Mouse (Mus musculus) c-Kit-negative CD71-positive TER-119-positive erythroid progenitor cells, embryonic 14.5 days (primary cell): ENCODE measurements at regions not wholly inside any gene's neighbourhood (a gene's known extent, or its start where the extent isn't known, plus 50 kb on each side); places are given as distances from the start of the nearest gene placed in this dataset.
A peak's percentile ranks its signal among the peaks of the same experiment; 100 is the strongest.

Experiments
- DNase-seq: peaks from one replicate; pipeline ENCODE4 v3.0.0-alpha.2; 2013; ENCODE audit warnings: low read depth, low spot score

DNA sequence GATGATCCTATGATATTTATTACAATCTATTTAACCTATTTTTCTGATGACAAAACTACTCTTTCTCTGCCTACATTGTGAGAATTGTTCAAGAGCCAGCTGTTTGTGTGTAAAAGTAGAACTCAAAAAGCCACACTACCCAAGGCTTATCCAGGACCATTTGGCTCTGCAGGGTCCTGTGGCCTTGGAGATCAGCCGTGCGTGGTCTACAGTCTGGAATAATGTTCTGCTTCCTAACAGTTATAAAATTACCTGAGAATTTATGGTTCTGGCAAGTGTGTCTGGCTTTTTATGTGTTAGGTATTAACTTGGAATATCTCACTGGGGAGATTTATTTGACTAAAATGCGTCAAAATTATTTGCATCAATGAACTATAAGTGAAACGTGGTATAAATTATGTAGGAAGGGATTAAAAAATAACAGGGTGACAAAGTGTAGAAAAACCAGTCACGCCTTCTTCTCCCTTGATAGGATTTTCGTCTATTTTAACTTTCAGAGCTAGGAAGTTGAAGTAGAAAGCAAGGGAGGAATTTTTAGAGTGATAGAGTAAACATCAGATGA, 1789.0 kb upstream of the Gm7489 start:
- DNase-seq = no peak

DNA sequence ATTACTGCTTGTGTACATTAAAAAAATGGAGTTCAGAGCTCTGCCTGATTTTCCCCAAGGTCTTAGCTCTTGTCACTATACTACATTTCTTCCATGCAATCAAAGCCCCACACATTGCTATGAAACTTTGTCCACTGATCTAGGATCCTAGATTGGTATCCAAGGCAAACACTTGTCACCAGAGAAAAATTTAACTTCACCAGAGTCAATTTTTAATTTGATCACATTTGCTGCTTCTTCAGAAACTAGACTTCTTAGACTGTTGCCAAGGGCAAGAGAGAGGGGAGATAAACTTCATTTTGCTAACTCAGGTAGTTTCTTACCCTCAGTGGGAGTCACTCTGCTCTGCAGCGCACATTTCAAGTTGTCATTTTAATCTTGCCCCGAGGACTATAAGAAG, 1775.9 kb upstream of the Gm7489 start:
- no peak for DNase-seq

DNA sequence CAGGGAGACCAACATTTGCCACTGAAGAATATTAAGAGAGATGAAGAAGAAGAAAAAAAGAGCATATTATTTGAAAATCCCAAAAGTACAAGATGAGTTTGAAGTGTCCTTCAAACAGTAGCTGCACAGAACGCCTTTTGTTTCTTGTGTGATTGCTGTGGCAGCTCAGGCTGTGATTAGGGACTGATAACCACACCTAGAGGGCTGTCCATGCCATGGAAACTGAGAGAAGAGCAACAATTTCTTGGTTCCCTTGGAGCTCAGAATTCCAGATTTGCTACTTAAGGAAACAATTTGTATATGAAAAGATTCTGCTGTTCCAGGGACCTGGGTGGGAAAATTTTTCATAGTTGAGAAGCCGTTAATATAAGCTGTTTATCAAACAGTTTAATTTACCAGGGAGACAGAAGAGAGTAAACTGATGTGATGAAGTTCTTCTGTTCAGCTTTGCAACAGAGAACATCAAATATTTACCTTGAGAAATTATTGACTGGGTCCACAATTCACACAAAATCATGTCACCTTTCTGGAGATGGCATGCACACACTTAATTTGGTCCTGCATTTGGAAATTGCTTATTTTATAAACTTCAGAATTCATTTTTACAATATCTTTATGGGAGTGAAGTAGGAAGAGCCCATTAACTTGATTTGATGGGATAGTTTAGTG, 1770.2 kb upstream of the Gm7489 start:
- no peak for DNase-seq

DNA sequence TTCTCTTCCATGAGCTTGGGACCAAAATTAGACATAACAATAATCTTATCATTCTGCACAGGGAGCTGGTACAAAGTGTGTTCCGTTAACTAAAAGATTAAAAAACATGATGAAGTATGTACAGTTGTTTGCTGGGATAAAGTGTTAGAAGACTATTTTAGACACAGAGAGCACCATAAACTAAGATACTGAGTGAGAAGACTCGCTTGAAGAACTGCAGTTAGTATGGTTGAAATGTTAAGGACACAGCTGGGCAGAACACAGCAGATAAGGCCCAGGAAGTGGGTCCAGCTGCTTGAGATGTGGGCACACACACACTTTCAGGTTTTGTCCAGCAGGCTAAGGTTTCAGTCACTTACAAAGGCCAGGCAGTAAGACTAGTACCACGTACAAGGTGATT, 1748.0 kb upstream of the Gm7489 start:
- no peak for DNase-seq

DNA sequence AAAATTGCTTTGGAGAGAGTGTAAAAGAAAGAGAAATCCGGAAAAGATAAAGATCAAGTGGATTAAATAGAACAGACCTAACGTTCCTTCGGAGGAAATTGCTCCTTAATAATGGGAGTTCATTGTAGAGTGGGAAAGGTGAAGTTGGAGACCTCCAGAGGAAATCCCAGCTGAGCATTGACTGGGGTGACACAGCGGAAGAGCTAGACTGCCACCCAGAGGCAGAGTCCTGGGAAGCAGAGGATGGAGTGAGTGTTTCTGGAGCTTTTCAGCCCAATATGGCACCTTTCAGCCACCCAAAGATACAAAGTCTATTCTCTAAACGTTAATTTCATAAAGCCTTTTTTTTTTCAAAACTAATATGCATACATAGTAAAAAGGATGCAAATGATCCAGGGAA, 1731.3 kb upstream of the Gm7489 start:
- no peak for DNase-seq

DNA sequence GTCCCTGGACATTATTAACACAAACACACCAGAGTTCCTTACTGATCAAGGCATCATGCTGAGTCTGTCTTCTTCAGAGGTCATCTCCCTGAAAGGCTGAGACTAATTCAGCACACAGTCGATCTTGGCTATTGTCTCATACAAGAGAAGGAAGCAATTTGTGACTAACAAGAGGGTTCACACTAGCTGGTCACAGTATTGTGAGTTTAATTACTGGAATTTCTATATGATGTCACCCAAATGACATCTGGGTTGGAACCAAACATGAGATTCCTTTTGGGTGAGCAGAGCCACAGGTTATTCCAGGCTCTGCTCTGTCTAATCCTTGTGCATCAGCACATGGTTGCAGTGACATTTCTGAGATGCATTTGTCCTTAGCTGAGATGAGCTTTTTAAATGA, 1728.9 kb upstream of the Gm7489 start:
- DNase-seq = no peak

DNA sequence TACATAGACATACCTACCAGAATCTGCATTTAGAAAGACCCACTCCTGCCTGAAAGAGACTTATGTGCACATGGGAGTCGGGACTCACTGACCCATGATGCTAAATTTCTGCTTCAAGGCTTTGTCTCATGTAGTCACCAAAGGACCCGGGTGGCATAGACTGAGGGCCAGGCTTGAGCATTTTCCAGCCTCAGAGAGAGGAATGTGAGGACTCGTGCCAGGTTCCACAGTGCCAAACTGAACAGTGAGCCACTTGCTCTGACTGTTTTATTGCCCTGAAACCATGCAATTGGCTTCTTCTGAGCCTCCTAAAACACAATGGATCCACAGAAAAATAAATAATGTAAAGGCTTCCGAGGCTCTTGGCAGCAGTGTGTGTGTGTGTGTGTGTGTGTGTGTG, 1727.9 kb upstream of the Gm7489 start:
- no peak for DNase-seq

DNA sequence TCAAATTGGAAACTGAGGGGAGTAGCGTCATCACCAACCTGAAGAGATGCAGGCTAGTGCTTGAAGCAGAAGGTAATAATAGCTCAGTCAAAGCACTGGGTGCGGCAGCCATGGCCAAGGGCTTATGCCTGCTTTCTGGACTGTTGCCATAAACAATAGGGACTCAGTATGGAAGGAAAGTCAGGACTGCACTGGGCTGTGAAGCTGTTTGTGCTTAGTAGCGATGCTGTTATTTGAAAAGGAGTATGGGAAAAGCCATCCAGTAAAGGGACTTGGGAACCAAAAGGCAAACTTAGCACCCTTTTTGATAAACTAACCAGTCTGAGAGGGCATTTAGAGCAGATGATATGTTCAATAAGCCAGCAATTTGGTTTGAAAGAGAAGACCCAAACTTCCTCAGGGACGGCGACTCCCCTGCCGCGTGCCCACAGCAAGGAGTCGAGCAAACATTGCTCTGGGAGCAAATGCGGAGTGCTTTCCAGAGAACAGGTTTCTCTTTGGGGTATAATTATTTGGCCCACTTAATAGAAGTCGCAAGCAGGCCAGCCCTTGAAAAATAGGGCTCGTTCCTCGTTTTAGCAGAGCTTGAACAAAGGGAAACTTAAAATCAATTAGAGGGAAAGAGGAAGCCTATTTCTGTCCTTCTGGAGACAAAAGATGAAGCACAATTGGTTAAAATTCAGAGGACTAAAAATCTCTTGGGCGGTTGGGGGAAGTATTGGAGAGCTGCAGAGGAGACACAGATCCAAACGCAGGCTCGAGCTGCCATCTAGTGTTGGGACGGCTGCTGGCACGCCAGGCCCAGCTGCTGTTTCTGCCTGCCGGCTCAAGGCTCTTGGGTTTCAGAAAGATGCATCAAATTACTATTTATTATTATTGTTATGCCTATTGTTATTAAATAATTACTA, 1724.3 kb upstream of the Gm7489 start:
- no peak for DNase-seq

DNA sequence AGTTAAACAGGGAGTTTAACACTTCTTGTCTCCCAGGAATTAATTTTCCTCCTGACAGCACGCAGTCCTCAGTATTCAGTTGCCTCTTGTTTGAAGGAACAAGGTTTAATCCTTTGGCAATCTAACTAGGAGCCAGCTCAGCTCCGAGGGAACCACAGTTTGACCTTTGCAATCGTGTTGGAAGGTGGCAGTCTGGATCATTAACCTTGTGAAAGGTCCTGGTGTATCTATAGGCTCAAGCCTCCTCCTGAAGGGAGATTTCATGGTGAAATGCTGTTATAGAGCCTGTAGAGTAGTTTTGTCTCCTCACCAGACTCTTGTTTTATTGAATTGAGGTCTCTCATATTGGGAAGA, 1723.6 kb upstream of the Gm7489 start:
- DNase-seq = no peak

DNA sequence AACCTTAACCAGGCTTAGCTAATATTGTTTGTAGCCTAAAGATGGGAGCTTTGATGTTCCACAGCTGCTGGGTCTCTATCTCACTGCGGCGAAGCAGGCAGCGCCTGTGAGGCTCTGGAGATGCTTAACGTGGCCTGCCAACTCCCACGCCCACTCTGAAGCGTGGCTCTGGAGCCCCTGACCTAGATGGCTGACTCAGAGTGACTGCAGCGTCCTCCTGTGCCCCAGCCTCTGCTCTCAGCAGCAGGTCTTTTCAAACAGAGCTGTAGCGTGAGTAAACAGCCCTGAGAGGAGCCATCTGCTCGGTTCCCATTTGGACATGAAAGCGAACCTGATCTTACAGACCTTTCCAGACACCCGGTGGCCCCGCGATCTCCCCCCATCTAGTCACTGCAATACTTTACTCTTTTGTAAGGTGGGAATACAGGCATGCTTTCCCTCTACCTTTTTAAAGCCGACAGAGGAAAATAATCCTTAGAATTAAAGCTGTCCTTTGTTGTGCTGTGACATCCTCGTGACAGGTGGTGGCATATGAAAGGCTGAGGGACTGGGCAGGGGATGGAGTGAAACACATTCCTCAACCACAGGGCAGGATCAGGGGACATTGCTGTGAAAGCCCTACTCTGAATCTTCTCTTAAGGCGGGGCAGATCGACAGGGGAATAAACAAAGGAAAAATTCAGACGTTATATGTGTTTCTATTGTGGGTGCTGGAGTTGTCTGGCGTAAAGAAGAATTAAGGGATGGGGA, 1723.0 kb upstream of the Gm7489 start:
- no peak for DNase-seq

DNA sequence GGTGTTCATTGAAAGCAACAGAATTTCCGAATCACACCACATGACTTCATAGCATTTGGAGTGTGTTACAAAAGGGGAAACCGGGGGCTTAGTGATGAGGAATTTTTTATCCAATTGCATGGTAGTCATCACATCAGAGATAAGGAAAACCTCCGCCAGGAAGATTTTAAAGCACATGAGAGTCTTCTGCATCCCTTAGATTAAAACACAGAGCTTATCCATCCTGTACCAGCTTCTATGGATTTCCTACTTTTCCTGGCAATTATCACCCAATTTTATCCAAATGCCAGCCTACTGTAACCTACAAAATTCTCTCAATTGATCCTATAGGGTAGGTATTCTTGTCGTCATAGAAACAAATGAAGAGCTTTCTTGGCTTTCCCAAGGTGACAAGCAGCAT, 1718.6 kb upstream of the Gm7489 start:
- peak; percentile 17 for DNase-seq

DNA sequence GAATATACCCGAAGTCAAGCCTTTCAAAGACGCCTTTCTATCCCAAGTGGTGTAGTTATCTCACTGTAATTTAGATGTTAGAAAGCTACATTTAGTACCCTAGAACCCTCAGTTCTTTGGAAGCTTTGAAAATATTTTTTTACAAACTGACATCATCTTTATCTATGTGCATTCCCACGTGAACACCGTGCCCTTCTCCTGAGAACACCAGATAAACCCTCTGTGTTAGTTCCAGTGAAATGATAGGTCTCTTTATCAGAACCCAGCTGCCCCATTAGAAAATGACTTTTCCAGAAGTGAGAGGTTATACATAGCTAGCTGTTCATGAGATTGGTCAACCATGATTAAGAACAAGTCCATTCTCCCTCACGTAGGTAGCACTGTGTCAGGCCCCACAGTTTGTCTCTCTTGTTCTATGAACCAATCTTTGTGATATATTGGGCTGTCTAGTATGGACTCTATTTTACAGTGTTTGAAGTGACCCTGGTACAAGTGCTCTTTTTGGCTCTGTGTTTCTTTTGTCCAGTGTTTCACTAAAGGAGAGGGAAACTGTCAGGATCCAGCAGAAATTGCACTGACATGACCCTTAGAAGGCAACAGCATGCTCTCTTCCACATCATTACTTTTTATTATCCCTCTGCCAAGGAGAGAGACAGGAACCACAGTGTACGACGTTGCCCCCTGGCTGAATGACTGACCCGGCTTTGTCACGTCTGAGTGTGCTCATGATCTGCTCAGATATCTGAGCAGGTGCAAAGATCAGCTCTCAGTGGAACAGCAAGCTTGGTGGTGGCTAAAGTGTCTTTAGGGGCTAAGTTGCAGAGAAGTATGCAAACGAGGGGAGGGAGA, 1717.9 kb upstream of the Gm7489 start:
- DNase-seq = peak; percentile 38

DNA sequence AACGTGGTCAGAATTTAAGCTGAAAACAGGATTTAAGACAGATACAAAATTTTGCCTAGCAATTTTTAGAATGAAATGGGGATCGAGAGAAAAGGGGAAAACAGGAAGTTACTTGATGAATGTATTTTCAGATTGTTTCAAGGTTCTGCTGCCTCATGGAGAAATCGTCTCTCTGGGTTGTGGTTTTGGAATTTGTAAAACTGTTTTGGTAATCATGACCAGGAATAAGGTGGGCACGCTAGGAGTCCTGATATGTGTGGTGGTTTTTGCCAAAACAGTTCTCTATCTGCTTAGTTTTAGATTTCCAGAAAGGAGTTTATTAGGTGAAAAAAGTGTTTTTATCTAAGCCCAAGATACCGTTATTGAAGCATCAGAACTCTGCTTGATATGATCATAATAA, 1716.9 kb upstream of the Gm7489 start:
- no peak for DNase-seq

DNA sequence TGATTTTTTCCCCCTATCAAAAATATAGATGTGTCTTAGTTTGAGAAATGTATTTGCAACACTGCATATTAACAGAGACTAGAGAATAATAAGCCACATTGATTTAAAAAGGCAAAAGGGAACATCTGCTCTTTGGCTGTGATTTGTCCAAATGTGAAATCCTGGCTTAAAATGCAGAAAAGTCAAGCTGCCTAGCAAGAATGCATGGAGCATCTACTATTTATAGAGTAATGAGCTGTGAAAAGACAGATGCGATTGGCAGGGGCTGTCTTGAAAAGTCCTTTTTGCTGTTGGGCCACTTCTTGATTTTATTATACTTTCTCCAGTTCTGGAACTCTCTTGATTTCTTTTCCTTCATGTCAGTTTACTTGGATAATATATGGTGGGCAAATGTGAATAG, 1707.8 kb upstream of the Gm7489 start:
- DNase-seq = no peak

DNA sequence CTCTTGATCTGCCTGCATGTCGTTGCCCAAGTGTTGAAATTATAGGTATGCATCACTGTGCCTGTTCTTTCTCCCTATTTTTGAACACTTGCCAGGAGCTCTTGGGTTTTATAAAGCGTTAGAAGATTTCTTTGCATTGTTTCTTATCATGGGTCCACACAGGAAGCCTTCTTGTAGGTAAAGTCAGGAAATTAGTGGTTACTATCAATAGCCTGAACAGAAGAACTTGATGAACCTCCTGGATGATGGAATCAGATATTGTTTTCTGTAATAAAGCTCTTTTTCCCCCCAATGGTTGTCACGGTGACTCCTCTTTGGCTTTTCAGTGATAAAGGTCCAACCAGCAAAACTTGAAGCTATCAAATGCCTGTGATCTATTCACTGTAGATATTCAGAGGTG, 1706.0 kb upstream of the Gm7489 start:
- no peak for DNase-seq

DNA sequence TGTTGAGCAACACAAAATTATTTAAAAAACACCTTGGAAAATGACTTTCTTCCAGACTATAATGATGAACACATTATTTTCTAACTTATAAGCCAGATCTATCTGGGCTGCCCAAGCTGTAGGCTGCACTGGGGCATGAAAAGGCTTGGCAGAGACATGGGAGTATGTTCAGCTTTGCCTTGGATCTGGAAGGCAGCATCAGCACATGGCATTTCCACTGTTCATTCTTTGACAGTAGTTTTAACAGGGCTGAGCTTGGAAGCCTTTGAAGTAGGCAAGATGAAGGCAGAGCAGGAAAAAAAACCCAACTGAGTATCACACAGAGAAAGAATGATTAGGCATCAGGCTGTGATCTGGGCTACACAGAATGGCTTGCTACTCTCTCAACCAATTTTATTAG, 1705.3 kb upstream of the Gm7489 start:
- DNase-seq = no peak

DNA sequence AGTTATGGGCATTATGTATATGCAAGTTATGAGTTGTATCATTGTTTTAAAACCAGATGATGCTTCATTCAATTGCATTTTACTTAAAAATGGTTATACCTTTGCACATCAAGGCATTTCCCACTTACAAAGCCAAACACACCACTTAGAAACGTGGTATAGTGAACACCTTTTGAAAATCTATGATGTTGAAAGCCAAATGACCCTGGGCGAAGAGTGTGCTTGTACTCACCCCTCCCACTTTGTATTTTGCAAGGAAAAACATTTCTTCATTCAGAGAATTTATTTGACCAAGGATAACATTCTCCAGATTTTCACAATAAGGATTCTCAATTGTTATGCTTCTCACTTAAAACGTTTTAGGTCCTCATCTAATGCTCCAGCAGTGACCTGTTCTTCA, 1693.5 kb upstream of the Gm7489 start:
- DNase-seq = no peak

DNA sequence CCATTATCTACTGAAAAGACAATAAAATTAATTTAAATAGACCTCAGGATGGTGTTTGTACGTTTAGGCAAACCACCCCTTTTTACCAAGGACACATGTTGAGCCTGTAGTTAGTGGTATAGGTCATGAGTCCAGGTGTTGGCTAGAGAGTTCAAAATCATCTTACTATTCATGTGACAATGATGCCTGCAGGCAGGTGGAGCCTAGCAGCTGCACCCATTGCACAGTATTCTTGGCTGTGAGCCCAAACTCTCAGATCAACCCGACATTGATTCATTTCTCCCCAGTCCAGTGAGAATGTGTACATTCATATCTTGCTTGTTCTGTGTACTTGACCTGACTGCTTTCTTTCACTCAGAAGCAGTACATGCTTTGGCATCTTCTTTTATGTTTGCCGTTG, 1677.4 kb upstream of the Gm7489 start:
- DNase-seq = no peak

DNA sequence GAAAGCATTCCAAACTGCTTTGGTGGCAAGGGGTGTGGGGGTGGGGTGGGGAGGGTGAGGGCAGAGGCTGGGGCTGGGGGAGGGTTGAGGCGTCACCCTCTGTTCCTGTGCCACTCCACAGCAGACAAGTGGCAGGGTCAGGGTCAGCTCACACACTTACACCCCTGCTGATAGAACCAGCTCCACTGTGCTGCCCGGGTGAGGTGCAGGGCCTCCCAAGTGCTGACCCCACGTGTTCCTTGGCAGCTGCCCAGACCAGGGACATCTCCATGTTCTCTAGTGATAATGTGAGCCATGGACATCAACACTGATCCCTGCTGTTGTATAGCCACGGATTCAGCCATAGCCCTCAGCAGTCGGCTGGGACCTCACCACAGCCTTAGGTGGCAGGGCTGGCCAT, 1652.3 kb upstream of the Gm7489 start:
- no peak for DNase-seq

DNA sequence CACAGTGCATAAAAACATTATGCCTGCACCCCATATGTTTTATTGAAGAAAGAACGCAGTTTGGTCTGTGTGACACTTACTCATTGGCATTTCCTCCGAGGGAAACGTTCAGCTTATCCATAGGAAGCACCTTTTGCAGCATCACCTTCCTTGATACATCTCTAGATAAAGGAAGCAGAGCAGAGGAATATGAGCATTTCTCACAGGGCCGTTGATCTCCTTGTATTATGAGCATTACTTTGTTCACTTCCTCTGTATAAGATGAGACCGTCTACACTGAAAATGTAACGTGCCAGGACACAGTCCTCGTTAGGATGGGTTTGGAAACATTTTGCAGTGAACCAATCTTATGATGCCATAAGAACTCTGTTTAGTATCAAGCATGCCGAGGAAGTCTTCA, 1648.5 kb upstream of the Gm7489 start:
- DNase-seq = no peak

DNA sequence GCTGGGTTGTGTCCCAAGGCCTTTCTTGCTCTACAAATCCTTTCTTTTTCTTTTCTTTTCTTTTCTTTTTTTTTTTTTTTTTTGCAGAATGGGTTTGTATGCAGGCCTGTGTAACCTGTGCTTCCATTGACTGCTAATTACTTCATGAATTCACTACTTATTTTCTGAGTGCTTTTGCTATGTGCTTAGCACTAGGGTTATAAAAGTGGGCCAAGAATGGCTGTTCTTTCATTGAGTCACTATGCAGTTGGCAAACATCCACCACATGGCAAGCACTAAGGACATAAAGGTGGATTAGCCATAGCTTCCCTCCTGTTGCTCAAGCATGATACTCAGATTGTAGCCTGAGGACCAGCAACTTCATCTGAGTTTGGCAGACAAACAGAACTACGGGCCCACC, 1641.8 kb upstream of the Gm7489 start:
- DNase-seq = no peak
